Mouse (Mus musculus) kidney, adult 2 months (tissue): ENCODE data around the gene Rpl22. TPM values are rescaled to one million over a fixed set of nuclear protein-coding genes. Genes with fewer than 3 reads are reported as not detected.
A peak's percentile ranks its signal among the peaks of the same experiment; 100 is the strongest.

Source experiments
- DNase-seq: peaks from one replicate; pipeline ENCODE4 v3.0.0; 2021
- H3K27ac ChIP-seq: fragments of 200-500 bp; 2 replicates; pipeline ENCODE4 v1.5.1; 2012; ENCODE audit warnings: low read depth, low read length, control low read depth, inconsistent platforms; ENCODE audit not compliant: insufficient read depth
- H3K27me3 ChIP-seq: fragments of 200-500 bp; replicated peaks from 2 replicates; pipeline ENCODE4 v1.6.1; 2012; ENCODE audit warnings: mild to moderate bottlenecking, moderate library complexity, low read length, inconsistent platforms; ENCODE audit not compliant: control insufficient read depth, insufficient read depth
- H3K36me3 ChIP-seq: fragments of 200-500 bp; 2 replicates; pipeline ENCODE4 v1.6.1; 2012; ENCODE audit warnings: mild to moderate bottlenecking, moderate library complexity, low read length, inconsistent platforms; ENCODE audit not compliant: control insufficient read depth, insufficient read depth
- H3K4me1 ChIP-seq: fragments of 200-500 bp; 2 replicates; pipeline ENCODE4 v1.6.1; 2011; ENCODE audit warnings: low read length; ENCODE audit not compliant: control insufficient read depth, insufficient read depth
- H3K4me3 ChIP-seq: fragments of 200-500 bp; 2 replicates; pipeline ENCODE4 v1.5.1; 2011; ENCODE audit warnings: mild to moderate bottlenecking, low read depth, low read length, control low read depth; ENCODE audit not compliant: insufficient read depth
- CTCF ChIP-seq: fragments of 200-500 bp; conservative IDR thresholded peaks from 2 replicates; pipeline ENCODE4 v1.5.1; 2011; ENCODE audit warnings: low read depth, mild to moderate bottlenecking, control low read depth, low read length, moderate library complexity, mixed read lengths; ENCODE audit not compliant: insufficient read depth, insufficient read length
- POLR2A ChIP-seq: fragments of 200-500 bp; IDR thresholded peaks from one replicate; pipeline ENCODE4 v1.6.1; 2011; ENCODE audit warnings: low read depth, low read length, control low read depth
- WGBS: fragments of 180-500 bp; shearing (Covaris S2); methylation state at CpG from one replicate; pipeline ENCODE4 v1.1.7; 2018; 5-methylcytosine and 5-hydroxymethylcytosine counted together
- polyA plus RNA-seq: library from polyadenylated mRNA; depleted of rRNA; stranded (reverse); fragments of >200 nt; gene quantifications from 2 replicates; pipeline ENCODE4 v1.2.3, GENCODE M21; 2012

Rpl22 gene
- polyA plus RNA-seq, 1 experiment, result 90.1 TPM

- Histone ChIP-seq H3K36me3 (no peaks in the 10 kb centered on the region), H3K27ac (no peak overlapping the region), H3K4me3 (no peak overlapping the region), H3K27me3 (no peaks in the 10 kb centered on the region), H3K4me1 (no peaks in the 10 kb centered on the region)
- DNase-seq, result no peak
- TF ChIP-seq CTCF, result no peak
- no peak for TF ChIP-seq POLR2A
- 24% methylated on average over 11 of the region's 11 CpGs for WGBS
Observed at GRCm38 (mm10) chr4:152290991-152291390, 34.6 kb upstream of the Rpl22 start.

- DNase-seq, result no peak
- Histone ChIP-seq H3K27ac (no peak within 1 kb of the TSS), H3K36me3 (no peaks in the 10 kb centered on the region), H3K4me1 (peaks cover 2% of the 10 kb centered on the region; the same call in 1 of the 2 replicates), H3K4me3 (no peak within 1 kb of the TSS), H3K27me3 (no peaks in the 10 kb centered on the region)
- 44% methylated on average over 6 of the region's 6 CpGs for WGBS
- TF ChIP-seq POLR2A (no peak), CTCF (no peak)
Observed at GRCm38 (mm10) chr4:152291562-152291961, 34.0 kb upstream of the Rpl22 start, which contains the start of gene Hes3. TSS of gene Hes3 (minus strand) at chr4:152291662.

GRCm38 (mm10) chr4:152292102-152292765 lies 33.3 kb upstream of the Rpl22 start:
- H3K4me1 ChIP-seq, result peaks cover 2% of the 10 kb centered on the region; the same call in 1 of the 2 replicates
- H3K4me3 ChIP-seq, result no peak overlapping the region
- DNase-seq, result no peak
- H3K27ac ChIP-seq, result no peak overlapping the region
- H3K36me3 ChIP-seq, result no peaks in the 10 kb centered on the region
- H3K27me3 ChIP-seq, result no peaks in the 10 kb centered on the region
- 24% methylated on average over 12 of the region's 12 CpGs for WGBS
- no peak for TF ChIP-seq POLR2A
- TF ChIP-seq CTCF, result no peak

- Histone ChIP-seq H3K27me3 (no peaks in the 10 kb centered on the region), H3K36me3 (no peaks in the 10 kb centered on the region), H3K4me1 (peaks cover 5% of the 10 kb centered on the region), H3K27ac (no peak overlapping the region; the same call in 1 of the 2 replicates), H3K4me3 (no peak overlapping the region)
- TF ChIP-seq POLR2A (no peak), CTCF (no peak)
- WGBS, result 50% methylated on average over 10 of the region's 10 CpGs
- peak; percentile 47 for DNase-seq
Observed at GRCm38 (mm10) chr4:152294188-152294929, 31.2 kb upstream of the Rpl22 start.

GRCm38 (mm10) chr4:152295916-152296315 lies 29.6 kb upstream of the Rpl22 start:
- Histone ChIP-seq H3K4me1 (peaks cover 5% of the 10 kb centered on the region), H3K36me3 (no peaks in the 10 kb centered on the region), H3K4me3 (no peak overlapping the region), H3K27me3 (no peaks in the 10 kb centered on the region), H3K27ac (no peak overlapping the region)
- TF ChIP-seq CTCF (no peak), POLR2A (no peak)
- 34% methylated on average over 4 of the region's 4 CpGs for WGBS
- DNase-seq, result no peak

- Histone ChIP-seq H3K27ac (peak overlapping the region; percentile 84), H3K4me1 (peaks cover 5% of the 10 kb centered on the region), H3K27me3 (no peaks in the 10 kb centered on the region), H3K36me3 (no peaks in the 10 kb centered on the region), H3K4me3 (peak overlapping the region; percentile 73; the same call in 1 of the 2 replicates)
- WGBS, result 6% methylated on average over 8 of the region's 8 CpGs
- DNase-seq, result no peak
- TF ChIP-seq CTCF (no peak), POLR2A (no peak)
Observed at GRCm38 (mm10) chr4:152296371-152296770, 29.2 kb upstream of the Rpl22 start.

- peaks cover 5% of the 10 kb centered on the region for H3K4me1 ChIP-seq
- peak; percentile 99 for DNase-seq
- H3K27ac ChIP-seq, result peak within 1 kb of the TSS; percentile 84
- peak within 1 kb of the TSS; percentile 91 for H3K4me3 ChIP-seq
- H3K36me3 ChIP-seq, result no peaks in the 10 kb centered on the region
- TF ChIP-seq POLR2A (peak; percentile 63), CTCF (no peak)
- no peaks in the 10 kb centered on the region for H3K27me3 ChIP-seq
- WGBS, result under 1% methylated on average over 119 of the region's 119 CpGs
Observed at GRCm38 (mm10) chr4:152296874-152297861, 28.4 kb upstream of the Rpl22 start, which contains the start of gene Icmt. TSS of gene Icmt (plus strand) at chr4:152297227.
